Mouse (Mus musculus) spleen, adult 18-20 months (tissue): Measurements from ENCODE around the gene Mlxipl.
A peak's percentile ranks its signal among the peaks of the same experiment; 100 is the strongest.

ENCODE experiments used
- DNase-seq, 2 experiments: peaks; one replicate each; pipeline ENCODE4 v3.0.0; 2022; ENCODE audit warnings: mixed read lengths in 2 of 2

Mlxipl gene

GRCm38 (mm10) chr5:135080539-135080938 is 9.2 kb upstream of the Mlxipl start:
- DNase-seq, result no peak

GRCm38 (mm10) chr5:135086871-135087270 is 2.8 kb upstream of the Mlxipl start:
- no peak for DNase-seq

DNA sequence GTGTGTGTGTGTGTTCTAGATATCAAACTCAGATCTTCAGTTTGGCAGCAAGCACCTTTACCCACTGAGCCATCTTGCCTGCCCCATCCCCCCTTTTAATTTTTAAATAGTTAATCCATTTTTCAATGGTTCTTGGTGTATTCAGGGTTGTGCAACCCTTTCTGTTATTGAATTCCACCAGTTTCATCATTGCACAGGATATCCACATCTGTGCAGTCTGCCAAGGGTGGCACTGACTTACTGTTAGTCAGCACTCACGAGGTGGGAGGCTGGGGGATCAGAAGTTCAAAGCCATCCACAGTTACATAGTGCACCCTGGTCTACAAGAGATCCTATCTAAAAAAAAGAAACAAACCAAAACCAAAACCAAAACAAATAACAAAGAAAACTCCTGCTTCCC is 11.3 kb downstream of the Mlxipl start:
- no peak for DNase-seq

- no peak for DNase-seq
Observed at GRCm38 (mm10) chr5:135103999-135104660, 14.4 kb downstream of the Mlxipl start.

- DNase-seq, result peak; percentile 33 to 47
Observed at GRCm38 (mm10) chr5:135106758-135107256, 17.1 kb downstream of the Mlxipl start.

DNA sequence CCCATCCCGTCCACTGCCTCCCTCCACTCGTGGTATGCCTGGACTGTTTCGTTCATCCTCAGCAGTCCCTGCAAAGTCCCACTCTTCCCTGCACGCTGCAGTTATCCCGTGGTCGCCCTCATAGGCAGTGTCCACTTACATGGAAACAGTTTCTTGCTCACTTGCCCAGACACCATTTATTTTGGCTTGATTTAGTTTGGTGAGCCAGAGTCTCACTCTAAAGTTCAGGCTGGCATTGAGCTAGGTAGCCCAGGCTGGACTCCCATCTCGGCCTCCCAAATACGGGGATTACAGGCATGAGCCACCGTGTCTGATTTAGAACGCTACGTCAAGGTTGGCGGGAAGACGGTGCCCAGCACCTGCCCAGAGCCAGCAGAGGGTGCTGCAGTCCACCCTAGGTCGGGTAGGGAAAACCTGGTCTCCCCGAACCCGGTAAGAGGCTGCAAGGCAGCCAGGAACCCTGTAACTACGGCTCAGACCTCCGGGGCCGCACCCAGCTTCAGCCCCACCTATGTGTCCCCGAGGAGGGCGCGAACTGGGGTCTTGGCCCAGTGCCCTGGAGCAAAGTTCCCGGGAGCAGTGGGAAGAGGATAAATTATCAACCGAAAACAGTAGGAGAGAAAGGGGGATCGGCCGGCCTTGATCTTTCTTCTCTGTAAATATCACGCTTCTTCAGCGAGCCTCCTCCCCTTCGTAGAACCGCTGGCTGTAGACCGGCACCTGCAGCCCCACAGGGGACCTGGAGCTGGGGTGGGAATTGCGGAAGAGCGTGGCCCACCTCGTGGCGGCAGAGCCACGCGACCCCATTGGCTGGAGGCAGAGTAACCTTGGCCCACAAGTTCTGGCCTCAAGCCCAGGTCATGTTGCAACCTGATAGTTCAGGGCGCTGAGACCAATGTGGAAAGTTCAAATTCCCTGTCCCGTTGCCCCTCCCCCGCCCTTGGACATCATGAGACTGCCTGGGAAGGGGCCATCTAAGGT is 18.1 kb downstream of the Mlxipl start:
- DNase-seq, result peak in 1 of 2 experiments; percentile 44

DNA sequence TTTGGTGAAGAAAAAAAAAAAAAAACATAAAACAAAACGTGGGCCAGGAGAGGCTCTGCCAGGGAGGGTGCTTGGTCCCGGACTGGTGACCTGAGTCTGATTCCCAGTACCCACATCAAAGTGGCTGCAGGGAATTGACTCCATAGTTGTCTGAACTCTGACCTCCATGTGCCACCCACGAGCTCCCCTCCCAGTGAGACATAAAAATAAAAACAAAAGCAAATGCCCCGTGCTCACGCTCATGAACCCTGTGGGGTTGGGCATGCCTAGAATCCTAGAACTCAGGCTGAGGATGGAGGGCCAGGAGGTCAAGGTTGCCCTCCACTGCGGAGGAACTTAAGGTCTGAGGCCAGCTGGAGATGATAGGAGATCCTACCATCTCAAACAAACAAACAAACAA is 19.3 kb downstream of the Mlxipl start:
- DNase-seq, result no peak

DNA sequence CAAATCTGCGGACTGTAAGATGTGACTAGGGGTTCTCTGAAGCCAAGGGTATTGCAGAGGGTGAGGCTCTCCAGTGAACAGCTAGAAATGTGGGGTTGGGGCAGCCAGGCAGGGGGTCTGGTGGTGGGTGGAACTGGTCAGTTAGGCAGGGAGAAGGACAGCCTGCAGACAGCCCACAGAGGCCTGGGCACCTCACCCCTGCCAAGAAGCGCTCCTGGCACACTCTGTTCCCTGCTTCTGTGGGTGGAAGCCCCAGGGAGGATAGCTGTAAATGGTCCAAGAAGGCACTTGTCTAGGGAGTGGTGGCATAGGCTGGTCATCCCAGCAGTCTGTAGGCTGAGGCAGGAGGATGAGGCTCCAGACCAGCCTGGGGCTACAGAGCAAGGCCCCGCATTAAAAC is 19.7 kb downstream of the Mlxipl start:
- no peak for DNase-seq

GRCm38 (mm10) chr5:135109976-135110375 is 20.3 kb downstream of the Mlxipl start:
- no peak for DNase-seq

DNA sequence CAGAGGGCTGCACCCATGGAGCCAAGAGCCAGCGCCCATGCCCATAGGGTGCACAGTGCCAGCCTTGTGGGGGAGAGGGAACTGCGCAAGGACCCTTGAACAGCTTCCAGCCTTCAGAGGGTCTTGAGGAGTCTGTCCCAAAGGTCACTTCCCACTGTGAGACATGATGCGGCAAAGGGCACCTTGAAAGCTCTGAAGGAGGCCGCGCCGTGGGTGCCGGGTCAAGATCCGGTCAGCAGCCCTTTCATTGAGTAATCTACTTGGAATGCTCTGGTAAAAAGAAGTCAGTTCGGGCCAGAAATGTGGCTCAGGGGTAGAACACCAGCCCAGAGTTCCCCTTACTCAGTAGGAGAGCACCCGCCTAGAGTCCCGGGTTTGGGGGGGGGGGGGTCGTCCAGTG is 24.1 kb downstream of the Mlxipl start:
- no peak for DNase-seq

- DNase-seq, result no peak
Observed at GRCm38 (mm10) chr5:135115241-135115640, 25.6 kb downstream of the Mlxipl start.

DNA sequence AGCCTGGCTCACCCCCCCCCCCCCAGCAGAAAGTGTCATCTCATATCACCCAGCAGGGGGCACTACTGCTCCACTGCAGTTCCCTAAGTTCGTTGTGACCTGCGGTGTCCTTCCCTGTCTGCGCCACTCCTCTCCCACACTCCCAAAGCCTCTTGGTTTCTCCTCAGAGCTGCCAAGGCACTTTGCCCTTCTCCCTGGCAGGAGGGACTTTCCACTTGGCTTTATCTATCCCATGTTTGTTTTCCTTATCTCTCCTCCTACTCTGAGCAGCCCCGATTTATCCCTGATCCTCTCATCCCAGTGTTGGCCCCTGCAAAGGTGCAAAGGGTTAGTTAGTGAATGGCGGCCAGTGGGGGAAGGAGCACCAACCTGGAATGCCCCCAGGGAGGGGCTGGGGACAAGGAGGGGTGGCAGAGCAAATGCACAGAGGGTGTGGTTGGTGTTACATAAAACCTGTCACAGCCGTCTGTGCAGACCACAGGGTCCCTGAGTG is 28.9 kb downstream of the Mlxipl start:
- peak; percentile 31 to 62 for DNase-seq

DNA sequence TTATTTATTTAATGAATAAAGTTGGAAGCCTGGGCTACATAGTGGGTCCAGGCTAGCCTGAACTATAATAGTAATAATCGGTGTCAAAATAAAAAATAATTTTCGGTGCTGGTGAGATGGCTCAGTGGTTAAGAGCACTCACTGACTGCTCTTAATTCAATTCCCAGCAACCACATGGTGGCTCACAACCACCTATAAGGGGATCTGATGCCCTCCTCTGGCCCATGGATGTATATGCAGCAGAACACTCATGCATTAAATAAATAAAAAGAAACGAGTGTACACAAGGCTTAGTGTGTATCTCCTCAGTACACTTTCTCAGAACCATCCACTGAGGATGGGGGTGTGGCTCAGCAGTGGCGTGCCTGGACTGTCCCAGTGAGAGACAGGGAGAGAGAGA is 31.1 kb downstream of the Mlxipl start:
- no peak for DNase-seq

DNA sequence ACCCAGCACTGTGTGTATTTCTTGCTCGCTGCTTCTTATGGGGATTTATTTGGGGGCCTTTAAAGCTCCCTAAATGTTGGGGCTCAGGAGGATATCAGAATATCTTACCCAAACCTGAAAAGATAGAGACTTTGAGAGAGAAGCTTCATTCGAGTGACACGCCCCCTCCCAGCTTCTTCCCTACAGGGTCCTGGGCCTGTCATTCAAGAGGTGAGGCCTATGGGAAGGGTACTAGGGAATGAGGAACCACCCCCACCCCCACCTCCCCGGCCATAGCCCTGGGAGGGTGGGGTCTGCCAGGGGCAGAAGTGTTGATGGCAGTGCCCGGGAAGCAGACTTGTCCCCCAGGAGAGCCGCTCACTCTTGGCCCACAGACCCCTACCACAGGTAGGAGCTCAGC is 36.4 kb downstream of the Mlxipl start:
- no peak for DNase-seq

- no peak for DNase-seq
Observed at GRCm38 (mm10) chr5:135127669-135128068, 38.0 kb downstream of the Mlxipl start.

GRCm38 (mm10) chr5:135129747-135130146 is 40.1 kb downstream of the Mlxipl start:
- no peak for DNase-seq

DNA sequence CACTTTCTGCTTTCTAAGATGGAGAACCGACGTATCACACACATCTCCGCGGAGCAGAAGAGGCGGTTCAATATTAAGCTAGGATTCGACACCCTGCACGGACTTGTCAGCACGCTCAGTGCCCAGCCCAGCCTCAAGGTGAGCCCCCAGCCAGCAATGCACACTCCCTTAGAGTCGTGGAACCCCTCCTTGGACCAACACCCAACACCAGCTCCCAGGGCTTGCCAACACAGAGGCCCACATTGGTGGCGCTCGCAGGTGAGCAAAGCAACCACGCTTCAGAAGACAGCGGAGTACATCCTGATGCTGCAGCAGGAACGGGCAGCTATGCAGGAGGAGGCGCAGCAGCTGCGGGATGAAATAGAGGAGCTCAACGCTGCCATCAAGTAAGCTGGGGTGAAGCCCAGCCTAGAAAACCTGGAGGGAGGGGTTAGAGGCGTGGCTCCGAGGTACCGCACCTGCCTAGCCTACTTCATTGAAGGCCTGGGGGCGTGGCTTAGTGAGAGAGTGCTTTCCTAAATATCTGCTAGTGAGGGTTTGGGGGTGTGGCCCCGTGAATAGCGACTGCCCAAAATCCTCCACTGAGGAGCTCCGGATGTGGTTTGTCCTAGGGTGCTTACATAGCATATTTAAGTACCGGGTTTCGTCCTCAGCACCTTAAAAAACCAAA is 44.2 kb downstream of the Mlxipl start:
- peak; percentile 61 to 70 for DNase-seq

DNA sequence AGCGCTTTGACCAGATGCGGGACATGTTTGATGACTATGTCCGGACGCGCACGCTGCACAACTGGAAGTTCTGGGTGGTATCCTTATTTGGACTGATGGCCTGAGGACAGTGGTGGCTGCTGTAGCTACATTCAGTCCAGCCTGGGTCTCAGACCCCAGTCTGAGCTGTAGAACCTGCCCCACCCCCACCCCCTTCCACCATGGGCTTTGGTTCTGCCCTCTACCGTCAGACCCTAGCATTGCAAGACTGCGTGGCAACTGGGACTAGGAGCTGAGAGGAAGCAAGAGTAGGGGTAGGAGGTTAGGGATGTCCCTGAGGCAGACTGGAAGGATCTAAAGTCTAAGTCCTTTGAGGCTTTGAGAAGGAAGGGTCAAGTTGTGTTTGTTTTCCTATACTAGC is 44.8 kb downstream of the Mlxipl start:
- DNase-seq, result peak; percentile 32 to 53

DNA sequence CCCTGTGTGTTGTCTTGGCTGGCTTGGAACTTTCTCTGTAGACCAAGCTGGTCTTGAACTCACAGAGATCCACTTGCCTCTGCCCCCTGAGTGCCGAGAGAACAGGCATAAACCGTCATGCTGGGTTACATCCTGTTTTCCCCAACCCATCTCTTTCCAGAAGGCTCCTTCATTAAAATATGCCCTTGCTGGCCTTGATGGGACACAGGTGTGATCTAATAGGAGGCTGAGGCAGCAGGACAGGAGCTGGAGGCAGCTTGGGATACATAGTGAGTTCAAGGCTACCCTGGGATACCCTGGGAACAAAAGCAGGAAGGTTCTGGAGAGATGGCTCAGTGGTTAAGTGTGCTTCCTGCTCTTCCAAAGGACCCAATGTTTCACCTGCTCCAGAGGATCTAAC is 50.2 kb downstream of the Mlxipl start:
- DNase-seq, result no peak

- no peak for DNase-seq
Observed at GRCm38 (mm10) chr5:135144469-135144868, 54.8 kb downstream of the Mlxipl start.

GRCm38 (mm10) chr5:135145532-135145931 is 55.8 kb downstream of the Mlxipl start:
- no peak for DNase-seq

DNA sequence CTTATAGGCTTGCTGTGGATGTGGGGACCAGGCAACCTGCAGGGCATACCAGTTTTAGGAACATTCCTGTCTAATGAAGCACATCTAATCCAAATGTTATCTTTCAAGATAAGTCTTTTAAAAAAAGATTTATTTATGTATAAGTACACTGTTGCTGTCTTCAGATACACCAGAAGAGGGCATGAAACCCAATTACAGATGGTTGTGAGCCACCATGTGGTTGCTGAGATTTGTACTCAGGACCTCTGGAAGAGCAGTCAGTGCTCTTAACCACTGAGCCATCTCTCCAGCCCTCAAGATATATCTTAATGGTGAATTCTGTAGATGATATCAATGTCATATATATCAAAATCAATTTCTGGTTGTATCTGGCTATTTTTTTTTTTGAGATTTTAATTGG is 56.3 kb downstream of the Mlxipl start:
- DNase-seq, result no peak

- no peak for DNase-seq
Observed at GRCm38 (mm10) chr5:135148715-135149052, 59.0 kb downstream of the Mlxipl start.
